Mouse (Mus musculus): ENCODE measurements at regions not wholly inside any gene's neighbourhood (a gene's known extent, or its start where the extent isn't known, plus 50 kb on each side); places are given as distances from the start of the nearest gene placed in this dataset.

DNA sequence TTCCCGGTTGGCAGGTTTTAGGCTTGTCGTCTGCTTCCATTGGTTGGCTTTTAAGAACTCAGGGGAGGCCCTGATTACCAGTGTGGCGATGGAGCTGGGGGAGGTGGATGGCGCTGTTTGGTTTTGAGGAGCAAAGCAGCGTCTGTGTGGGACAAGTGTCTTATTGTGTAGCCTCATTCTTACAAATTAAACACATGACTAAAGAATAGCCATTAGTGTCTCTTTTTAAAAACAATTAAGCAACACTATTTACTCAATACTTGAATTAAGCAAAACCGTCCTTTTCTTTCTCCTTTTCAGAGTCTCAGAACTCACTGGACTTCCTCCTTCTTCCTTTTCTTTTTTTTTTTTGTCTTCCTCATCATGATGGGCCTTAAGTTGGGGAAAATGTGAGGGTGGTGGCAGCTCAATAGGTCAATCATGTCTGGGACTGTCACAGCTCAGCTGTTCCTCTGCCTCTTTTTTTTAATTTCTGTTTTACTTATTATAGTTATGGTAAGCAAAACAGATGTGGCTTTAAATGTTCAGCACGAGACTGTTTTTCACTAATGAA, 89.1 kb downstream of the Kcnrg start:
- DNase-seq, result no peak

DNA sequence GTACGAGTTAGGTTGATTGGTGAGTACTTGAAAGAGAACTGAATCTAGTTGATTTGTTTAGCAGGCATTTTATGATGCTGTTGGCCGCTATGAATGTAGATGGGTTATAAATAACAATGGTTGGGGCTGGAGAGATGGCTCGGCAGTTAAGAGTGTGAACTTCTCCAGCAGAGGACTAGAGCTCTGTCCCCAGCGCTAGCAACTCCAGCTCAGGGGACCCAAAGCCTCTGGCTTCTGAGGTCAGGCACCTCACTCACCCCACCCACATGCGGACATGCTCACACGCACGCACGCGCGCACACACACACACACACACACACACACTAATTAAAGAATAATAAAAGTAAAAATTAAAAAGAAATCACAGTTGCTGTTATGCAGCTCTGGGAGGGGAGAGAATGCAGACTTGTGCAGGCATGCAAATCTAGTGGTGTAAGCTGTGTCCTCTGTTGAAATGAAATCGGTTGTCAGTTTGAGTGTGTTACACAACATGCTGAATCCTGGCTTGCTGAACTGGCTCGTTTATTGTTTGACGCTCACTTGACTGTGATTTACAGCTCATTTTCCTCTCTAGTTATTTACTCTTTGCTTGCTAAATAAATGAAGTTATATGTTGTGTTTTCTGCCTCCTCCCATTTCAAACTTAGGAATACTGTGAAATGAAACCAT, 89.8 kb downstream of the Kcnrg start:
- no peak for DNase-seq

DNA sequence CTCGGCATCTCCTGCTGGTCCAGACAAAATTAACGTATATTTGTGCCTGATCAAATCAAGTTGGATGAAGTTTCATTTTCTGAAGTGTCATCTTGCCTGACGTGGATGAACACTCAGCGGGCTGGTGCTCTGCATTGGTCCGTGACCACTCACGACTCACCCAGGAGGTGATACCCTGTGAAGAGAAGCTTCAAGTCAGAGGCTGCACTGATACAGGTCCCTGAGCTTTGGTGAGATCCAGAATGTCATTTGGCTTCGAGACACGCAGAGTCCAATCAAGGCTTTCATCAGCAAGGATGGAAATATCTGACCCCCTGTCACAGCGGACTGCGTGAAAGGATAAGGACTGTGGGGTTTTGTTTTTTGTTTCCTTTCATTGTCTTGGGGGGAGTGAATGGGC, 90.4 kb downstream of the Kcnrg start:
- no peak for DNase-seq

DNA sequence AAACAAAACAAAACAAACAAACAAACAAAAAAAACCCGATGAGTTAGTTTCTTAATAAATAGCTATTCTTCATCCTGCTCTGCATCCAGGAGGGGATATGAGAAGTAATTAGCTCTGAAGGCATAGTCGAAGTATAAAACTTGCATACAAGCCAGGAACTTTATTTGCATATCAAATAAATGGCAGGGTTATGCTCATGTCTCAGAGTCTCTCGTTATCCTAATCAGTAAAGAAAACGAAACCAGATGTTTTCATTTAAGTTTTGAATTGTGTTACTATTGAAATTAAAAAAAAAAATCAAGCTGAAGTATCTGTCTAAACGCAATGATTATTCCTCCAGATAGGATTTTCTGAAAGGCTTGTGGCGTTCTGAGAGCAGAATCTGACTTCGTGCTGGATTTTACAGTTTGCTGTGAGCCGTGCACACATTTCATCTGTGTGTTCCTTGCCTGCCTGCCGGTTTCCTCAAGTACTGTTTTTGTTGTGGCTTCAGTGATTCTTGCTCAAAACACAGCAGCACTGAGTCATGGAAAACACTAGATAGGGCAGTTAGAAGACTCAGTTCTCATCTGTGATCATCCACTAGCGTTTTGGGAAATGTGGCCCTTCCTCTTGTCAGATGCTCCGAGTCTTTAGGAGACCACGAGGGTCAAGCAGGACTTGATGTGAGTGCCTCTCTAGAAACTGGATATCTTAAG, 91.2 kb downstream of the Kcnrg start:
- no peak for DNase-seq

DNA sequence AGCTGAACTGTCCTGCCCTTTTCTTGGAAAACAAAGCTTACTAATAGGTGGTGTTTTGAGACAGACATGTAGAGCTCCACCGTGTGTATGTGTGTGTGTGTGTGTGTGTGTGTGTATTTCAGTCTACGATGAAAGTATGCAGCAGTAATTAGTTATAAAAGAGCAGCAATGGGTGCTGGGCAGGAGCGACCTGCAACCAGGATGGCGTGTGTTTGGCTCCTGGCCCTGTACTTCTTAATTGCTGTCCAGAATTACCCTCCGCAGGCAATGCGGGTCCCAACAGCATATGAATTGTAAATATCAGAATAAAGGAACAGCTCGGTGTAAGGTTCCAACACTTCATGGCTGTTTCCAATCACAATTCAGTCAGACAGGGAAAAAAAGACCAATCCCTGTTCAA, 92.4 kb downstream of the Kcnrg start:
- no peak for DNase-seq

DNA sequence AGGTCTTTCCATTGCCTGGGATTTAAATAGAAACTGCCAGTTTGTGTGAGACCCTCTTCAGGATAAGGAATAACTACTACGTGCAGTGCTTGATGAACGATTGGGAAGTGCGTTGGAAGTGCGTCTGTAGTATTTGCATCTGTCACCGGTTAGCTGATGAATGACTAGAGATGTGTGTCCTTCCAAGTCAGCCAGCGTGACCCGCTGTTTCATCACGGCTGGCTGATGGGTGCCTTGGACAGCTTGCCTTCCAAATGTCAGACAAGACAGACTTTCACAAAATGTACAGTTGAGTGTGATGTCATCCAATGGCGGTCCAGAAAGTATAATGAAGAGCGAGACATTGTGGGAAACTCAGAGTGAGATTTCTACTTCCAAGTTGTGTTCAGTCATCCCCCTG, 93.9 kb downstream of the Kcnrg start:
- no peak for DNase-seq

DNA sequence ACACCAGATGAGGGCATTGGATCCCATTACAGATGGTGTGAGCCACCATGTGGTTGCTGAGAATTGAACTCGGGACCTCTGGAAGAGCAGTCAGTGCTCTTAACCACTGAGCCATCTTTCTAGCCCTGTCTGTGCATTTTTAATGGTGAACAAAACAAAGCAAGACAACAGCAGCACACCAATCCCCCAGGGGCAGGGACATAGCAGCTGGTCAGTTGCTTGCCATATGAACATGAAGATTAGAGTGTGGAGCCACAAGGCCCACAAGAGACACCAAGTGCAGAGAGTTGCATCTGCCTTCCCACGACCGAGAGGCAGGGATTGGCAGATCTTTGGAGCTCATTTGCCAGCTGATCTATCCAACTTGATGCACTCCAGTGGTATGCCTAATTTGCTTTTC, 96.7 kb downstream of the Kcnrg start:
- DNase-seq, result no peak

DNA sequence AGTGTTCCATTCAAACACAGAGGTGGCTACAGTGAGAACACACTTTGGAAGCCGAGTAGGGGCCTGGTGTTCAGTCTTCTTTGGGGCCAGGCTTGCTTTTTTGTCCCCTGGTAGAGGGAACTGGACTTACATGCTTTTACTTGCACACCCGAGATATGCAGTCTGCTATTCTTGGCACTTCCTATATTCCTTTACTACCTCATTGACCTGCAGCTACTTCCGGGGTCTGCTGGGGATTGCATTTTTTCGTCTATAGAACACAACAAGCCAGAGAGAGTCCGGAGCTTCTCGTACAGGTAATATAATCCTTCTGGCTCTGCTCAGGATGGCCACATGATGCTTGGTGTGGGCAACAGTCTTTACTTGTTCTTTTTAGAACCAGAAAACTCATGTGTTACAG, 99.7 kb downstream of the Kcnrg start:
- no peak for DNase-seq

DNA sequence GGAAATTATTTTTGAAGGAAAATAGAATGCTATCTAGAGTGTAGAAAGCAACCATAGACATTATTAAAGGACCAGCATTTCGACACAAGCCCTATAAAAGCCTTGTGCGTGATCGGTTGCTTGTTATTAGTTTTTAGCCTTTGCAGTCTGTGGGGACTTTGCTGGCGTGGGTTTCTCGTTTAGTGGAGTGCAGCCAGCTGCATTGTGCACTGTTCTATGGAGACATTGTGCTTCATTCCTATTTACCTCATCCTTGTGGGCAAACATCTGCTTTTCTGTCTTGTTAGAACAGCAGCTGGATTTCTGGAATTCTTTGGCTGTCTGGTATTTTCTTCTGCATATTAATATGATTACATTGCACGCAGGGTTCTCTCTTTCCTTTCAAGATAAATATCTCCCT, 101.1 kb downstream of the Kcnrg start:
- no peak for DNase-seq

DNA sequence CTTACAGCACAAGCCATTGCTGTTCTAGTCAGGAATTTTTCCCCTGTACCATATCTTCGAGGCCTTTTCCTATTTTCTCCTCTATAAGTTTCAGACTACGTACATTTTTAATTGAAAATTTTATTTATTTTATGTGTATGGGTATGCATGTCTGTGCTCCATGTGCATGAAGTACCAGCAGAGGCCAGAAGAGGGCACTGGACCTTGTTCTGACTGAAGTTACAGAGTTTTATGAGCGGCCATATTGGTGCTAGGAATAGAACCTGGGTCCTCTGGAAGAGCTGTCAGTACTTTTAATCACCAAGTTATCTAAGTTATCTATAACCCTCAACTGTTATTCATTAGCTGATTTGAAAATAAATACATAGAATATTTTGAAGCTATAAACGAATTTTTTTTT, 108.5 kb downstream of the Kcnrg start:
- DNase-seq, result no peak

DNA sequence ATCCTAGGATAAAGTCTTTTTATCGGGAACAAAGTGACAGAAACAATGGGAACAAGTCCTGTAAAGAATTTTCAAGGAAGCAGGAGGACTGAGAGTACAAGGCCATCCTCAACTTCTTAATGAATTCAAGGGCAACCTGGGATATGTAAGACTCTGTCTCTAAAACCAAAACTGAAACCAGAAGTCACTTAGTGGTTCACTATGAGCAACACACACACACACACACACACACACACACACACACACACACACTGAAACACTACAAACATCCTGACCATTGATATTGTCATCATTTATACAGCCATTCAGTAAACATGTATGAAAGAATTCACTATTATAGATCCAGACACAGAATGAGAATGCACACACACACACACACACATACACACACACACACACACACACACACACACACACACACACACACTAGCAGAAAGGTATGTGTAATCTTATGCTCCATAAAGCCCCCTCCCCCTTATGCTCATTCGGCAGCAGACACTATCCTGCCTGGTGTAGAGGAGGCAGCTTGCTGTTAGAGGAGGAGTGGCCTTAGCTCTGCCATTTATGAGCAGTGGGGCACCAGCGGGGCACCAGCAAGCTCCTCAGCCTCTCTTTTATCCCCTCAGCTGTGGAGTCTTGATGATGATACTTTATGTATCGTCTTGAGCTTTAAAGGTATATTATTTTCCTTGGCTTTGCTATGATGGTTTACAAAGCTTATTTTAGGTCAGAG, 111.3 kb downstream of the Kcnrg start:
- DNase-seq, result no peak

DNA sequence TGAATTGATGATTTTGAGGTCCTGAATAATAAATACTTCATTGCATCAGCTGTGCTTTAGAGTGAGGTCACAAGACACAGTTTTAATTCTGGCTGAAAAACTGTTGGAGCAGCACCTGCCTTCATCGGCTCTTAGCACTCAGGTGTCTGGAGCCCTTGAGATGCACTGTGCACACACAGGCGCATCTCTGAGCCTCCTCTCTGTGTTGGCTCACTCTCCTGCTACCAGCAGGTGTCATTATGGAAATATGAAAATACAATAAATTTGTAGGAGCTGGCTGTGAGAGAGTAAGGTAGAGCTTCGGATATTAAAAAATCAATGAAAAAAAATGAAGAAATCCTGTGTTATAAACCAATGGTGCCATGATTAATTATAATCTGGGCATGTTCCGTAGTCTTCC, 114.0 kb downstream of the Kcnrg start:
- DNase-seq, result no peak

DNA sequence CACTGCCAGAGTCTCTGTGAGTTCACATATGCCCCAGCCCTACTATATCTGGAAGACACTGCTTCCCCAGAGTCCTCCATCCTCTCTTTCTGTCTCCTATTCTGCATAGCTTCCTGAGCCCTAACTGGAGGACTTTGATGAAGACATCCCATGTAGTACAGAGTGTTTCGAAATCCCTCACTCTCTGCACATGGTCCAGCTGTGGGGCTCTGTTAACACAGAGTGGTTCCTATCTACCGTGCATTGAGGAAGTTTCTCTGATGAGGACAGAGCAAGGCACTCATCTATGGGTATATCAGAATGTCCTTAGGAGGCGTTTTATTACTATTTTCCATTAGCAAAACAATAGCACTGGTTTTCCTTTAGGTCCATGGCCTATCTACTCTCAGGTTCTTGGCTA, 117.7 kb downstream of the Kcnrg start:
- DNase-seq, result no peak

DNA sequence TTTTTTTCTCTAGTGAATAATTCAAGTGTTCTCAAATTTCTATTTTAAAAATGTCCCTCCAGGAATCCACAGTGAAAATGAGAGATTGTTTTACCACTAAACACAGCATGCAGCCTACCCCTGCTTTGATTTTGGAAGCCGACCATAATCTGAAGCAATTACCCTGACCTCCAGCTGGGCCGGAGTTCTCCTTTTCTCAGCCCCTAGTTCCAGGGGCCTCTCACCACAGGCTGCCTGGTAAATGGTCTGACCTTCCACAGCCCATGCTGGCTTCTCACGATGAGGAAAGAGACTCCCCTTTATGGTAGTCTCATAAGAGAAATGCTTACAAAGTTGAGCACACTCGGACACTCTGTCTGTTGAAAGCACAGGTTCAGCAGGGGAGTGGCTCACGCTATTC, 121.3 kb downstream of the Kcnrg start:
- DNase-seq, result peak in 1 of 2 experiments; percentile 16

DNA sequence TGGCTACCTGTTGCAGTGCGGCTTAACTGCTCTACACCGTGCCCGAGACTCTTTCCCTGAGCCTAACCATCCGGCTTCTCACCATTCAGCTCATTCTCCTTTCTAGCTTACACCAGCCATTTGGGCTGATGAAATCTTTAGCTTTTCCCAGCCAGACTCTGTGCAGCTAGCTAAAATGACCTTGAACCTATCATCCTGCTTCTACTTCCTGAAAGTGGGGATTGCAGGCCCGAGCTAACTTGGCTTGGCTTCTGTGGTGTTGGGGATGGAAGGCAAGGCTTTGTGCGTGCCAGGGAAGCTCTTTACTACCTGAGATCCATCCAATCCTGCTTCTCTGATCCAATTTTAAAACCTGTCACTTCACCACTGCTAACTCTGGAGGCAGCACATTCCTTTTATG, 128.3 kb downstream of the Kcnrg start:
- DNase-seq, result no peak

DNA sequence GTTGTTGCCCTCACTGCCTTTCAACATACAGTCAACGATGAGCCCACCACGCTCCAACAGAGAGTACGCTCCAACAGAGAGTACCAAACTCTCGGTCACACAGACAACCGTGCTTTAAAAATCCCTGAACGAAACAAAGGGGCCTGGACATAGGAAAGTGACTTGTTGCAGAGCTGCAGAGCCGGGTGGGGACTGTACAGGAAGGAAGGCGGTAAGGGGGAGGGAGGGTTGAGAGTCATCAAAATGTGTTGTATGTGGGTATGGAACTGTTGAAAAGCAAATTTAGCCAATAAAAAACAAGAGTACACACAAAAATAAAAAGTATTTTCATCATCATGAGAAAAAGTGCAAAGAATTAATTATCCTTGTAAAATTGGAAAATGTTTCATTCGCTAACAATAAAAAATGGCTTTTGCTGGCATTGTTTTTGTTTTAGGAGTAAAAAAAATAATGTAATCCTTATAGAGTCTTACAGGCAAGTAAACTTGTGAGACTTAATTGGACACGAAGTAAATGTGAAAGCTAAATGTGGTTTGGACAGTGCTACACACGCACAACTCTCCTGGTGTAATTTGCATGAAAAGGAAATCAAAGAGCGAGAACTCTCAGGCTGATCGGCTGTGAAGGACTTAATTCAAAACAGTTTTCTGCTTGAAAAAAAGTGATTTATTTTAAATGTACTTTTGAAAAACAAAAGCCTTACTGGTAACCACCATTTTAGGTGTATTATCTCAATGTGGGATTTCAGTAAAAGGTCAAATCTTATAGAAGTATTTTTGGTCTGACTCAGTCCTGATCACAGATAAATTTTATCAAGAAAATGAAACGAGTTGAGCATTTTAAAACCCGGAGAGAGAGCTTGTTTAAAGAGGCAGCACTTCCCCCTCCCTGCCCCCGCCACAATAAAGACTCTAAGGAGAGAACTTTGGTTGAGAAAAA, 129.4 kb downstream of the Kcnrg start:
- DNase-seq, result no peak

DNA sequence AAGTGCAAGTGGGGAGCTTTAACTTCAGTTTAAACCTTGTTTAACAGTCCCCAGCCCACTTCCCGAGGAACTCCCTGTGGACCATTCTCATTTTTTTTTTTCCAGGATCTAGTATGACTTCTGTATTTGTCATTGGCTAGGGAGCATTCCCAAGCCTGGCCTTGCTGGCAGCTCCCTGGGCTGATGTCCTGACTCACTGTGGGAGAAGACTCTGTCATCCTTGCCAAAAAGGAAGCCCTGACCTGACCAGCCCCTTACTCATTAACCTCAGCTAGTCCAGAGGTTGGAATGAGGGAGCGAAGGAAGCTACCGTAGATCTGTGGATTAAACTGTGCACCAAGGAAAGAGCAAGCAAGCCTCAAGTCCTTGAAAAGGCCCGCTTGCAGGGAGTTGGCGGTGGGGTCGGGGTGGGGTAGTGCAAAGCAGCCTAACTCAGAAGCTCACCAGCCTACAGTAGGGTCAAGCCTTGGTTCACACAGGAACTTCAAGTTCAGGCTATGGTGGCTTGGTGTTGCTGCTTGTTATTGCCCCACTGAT, 130.3 kb downstream of the Kcnrg start:
- DNase-seq, result no peak

DNA sequence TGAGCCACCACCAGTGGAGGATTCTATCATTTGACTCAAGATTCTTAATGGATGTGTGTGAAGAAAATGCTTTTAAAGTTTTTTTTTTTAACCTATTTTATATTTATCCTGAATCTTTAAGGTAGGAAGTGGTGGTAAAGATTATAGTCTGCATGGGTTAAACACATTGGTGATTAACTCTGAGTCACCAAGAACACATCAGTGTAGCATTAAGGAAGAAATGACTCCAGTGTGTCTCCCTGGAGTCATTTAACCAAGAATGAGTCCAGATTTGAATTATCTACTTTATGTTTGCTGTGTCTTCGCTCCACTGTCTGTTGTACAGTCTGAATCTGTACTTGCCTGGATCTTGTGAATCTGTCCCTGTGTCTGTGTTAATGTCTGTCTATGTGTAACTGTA, 132.2 kb downstream of the Kcnrg start:
- DNase-seq, result no peak

DNA sequence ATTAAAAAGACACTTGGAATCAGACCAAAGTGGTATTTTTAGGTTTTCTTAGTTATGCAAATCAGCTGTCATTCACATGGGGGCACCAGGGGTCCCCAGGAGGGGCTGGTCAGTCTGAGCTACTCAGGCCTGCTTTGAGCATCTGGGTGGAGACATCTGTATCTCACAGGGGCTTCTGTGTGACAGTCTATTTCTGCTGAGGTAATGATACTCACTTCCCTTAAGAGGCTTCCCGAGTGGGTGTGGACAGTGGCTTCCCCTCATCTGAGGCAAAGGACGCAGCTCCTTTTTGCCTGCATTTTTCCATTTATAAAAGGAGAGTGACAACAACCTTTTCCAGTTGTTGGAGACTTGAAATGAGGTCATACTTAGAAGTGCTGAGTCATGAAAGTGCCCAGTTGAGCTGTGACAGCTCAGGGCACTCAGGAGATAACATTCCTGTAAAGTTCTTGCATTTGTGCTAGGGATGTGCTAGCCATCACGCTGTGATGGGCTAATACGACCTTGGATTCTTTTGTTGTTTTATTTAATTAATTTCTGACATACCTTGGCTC, 136.7 kb downstream of the Kcnrg start:
- DNase-seq, result no peak

DNA sequence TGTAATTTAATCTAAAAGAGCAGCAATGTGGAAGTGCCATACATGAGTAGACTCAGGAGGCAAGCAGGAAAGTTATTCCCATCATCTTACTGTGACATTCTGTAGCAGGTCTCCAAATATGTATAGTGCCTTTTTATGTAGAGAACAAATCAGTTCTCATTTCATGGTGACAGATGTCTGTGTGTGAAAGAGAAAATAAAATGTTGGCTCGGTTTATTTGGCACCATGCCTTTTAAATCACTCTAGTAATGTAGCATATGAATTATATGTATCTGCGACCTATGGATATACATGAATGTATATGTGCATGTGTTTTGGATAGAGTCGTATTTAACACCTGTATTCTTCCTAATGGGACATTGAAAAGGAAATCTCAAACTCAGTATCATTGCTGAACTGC, 146.2 kb downstream of the Kcnrg start:
- no peak for DNase-seq

DNA sequence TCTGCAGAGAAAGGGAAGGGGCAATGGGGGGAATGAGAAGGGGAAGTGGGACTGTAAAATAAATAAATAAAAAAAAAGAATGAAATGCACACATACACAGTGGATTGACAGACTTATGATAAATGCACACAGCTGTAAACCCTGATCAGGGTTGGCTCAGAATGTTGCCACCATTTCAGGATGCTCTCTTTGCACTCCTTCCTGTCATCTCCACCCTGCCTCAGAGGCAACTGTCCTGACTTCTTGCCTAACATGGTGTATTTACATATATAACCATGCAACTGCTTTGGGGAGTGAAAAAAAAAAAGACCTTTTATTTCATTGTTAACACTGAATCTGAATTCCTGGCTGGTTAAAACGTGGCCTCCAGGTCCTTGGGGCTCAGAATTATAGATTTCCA, 149.4 kb downstream of the Kcnrg start:
- DNase-seq, result no peak
